Mouse (Mus musculus) forebrain, embryonic 14.5 days (tissue): ENCODE measurements at regions not wholly inside any gene's neighbourhood (a gene's known extent, or its start where the extent isn't known, plus 50 kb on each side); places are given as distances from the start of the nearest gene placed in this dataset.

ENCODE experiments used
- ATAC-seq: fragments of 200-750 bp; cut with Nextera tagmentation; 2 replicates; pipeline ENCODE4 v1.8.0; 2017; ENCODE audit warnings: mild to moderate bottlenecking, moderate library complexity
- DNase-seq: peaks from one replicate; pipeline ENCODE4 v3.0.0-alpha.2; 2015; ENCODE audit warnings: low spot score
- H3K27ac ChIP-seq: fragments of 300-500 bp; sonication (generic); 2 replicates; pipeline ENCODE4 v1.5.1; 2014; ENCODE audit warnings: low read depth, mild to moderate bottlenecking, control low read depth, low read length, moderate library complexity
- H3K27me3 ChIP-seq: fragments of 300-500 bp; sonication (generic); replicated peaks from 2 replicates; pipeline ENCODE4 v1.6.1; 2014; ENCODE audit warnings: low read length, control low read depth, mixed read lengths; ENCODE audit not compliant: control insufficient read depth, insufficient read depth
- H3K36me3 ChIP-seq: fragments of 300-500 bp; sonication (generic); 2 replicates; pipeline ENCODE4 v1.6.1; 2014; ENCODE audit warnings: low read length, control low read depth; ENCODE audit not compliant: control insufficient read depth, insufficient read depth
- H3K4me1 ChIP-seq: fragments of 300-500 bp; sonication (generic); 2 replicates; pipeline ENCODE4 v1.6.1; 2014; ENCODE audit warnings: antibody characterized with exemption, low read length, control low read depth; ENCODE audit not compliant: control insufficient read depth, insufficient read depth
- H3K4me2 ChIP-seq: fragments of 300-500 bp; sonication (generic); 2 replicates; pipeline ENCODE4 v1.6.1; 2014; ENCODE audit warnings: mild to moderate bottlenecking, control low read depth, low read length
- H3K4me3 ChIP-seq: fragments of 300-500 bp; sonication (generic); 2 replicates; pipeline ENCODE4 v1.5.1; 2014; ENCODE audit warnings: low read depth, low read length, control low read depth
- H3K9ac ChIP-seq: fragments of 300-500 bp; sonication (generic); 2 replicates; pipeline ENCODE4 v1.6.1; 2014; ENCODE audit warnings: mild to moderate bottlenecking, low read length, control low read depth, moderate library complexity
- H3K9me3 ChIP-seq: fragments of 300-500 bp; sonication (generic); replicated peaks from 2 replicates; pipeline ENCODE4 v1.6.1; 2016; ENCODE audit warnings: low read length, control low read depth, mixed read lengths; ENCODE audit not compliant: control insufficient read depth
- WGBS: fragments of 180-500 bp; shearing (Covaris S2); extraction: QIAGEN DNeasy Blood & Tissue Kit; methylation state at CpG from one replicate; pipeline ENCODE4 v1.1.7; 2014; 5-methylcytosine and 5-hydroxymethylcytosine counted together

- H3K4me1 ChIP-seq: no peaks in the 10 kb centered on the region
- DNase-seq (no peak), ATAC-seq (no peak)
- 78% methylated on average over 4 of the region's 4 CpGs for WGBS
- H3K9ac ChIP-seq: no peak overlapping the region
- H3K27ac ChIP-seq: no peak overlapping the region
- H3K4me3 ChIP-seq: no peak overlapping the region
- H3K4me2 ChIP-seq: no peak overlapping the region
- H3K9me3 ChIP-seq: no peaks in the 10 kb centered on the region
- no peaks in the 10 kb centered on the region for H3K36me3 ChIP-seq
- H3K27me3 ChIP-seq: no peaks in the 10 kb centered on the region
These were observed 78.3 kb upstream of the A730046J19Rik start for GRCm38 (mm10) chrX:144075241-144075640.

GRCm38 (mm10) chrX:144081146-144081545 lies 72.3 kb upstream of the A730046J19Rik start:
- no peak overlapping the region for H3K9ac ChIP-seq
- no peak overlapping the region for H3K4me3 ChIP-seq
- ATAC-seq (no peak), DNase-seq (peak; percentile 35)
- H3K4me1 ChIP-seq: no peaks in the 10 kb centered on the region
- no peaks in the 10 kb centered on the region for H3K27me3 ChIP-seq
- WGBS: 17% methylated on average over 1 of the region's 1 CpGs
- H3K4me2 ChIP-seq: no peak overlapping the region
- H3K27ac ChIP-seq: no peak overlapping the region
- no peaks in the 10 kb centered on the region for H3K9me3 ChIP-seq
- no peaks in the 10 kb centered on the region for H3K36me3 ChIP-seq

GRCm38 (mm10) chrX:144098200-144098599 lies 55.3 kb upstream of the A730046J19Rik start:
- H3K9ac ChIP-seq: no peak overlapping the region
- H3K27me3 ChIP-seq: no peaks in the 10 kb centered on the region
- H3K4me1 ChIP-seq: no peaks in the 10 kb centered on the region
- H3K27ac ChIP-seq: no peak overlapping the region
- no peak overlapping the region for H3K4me2 ChIP-seq
- H3K36me3 ChIP-seq: no peaks in the 10 kb centered on the region
- DNase-seq (no peak), ATAC-seq (no peak)
- H3K4me3 ChIP-seq: no peak overlapping the region
- H3K9me3 ChIP-seq: no peaks in the 10 kb centered on the region
- WGBS: 48% methylated on average over 3 of the region's 3 CpGs
